Mouse (Mus musculus) c-Kit-positive CD71-positive TER-119-negative erythroid progenitor cells, embryonic 14.5 days (primary cell): ENCODE measurements around the gene Adgrv1.

Experiments
- DNase-seq: peaks from one replicate; pipeline ENCODE4 v3.0.0-alpha.2; 2013; ENCODE audit warnings: low read depth

Gene Adgrv1

GRCm38 (mm10) chr13:81407881-81408460, 225.0 kb downstream of the Adgrv1 start:
- DNase-seq = no peak

GRCm38 (mm10) chr13:81402826-81403225, 230.1 kb downstream of the Adgrv1 start:
- no peak for DNase-seq

GRCm38 (mm10) chr13:81402191-81402590, 230.8 kb downstream of the Adgrv1 start:
- no peak for DNase-seq

GRCm38 (mm10) chr13:81401742-81402141, 231.2 kb downstream of the Adgrv1 start:
- no peak for DNase-seq

- DNase-seq = no peak
Measured at GRCm38 (mm10) chr13:81385597-81386362, 247.2 kb downstream of the Adgrv1 start.

- DNase-seq = no peak
Measured at GRCm38 (mm10) chr13:81381835-81382234, 251.1 kb downstream of the Adgrv1 start.

GRCm38 (mm10) chr13:81370801-81371456, 262.0 kb downstream of the Adgrv1 start:
- no peak for DNase-seq

- no peak for DNase-seq
Measured at GRCm38 (mm10) chr13:81370196-81370595, 262.8 kb downstream of the Adgrv1 start.

GRCm38 (mm10) chr13:81369564-81369963, 263.4 kb downstream of the Adgrv1 start:
- no peak for DNase-seq

- DNase-seq = no peak
Measured at GRCm38 (mm10) chr13:81368987-81369386, 264.0 kb downstream of the Adgrv1 start.

GRCm38 (mm10) chr13:81367681-81368376, 265.1 kb downstream of the Adgrv1 start:
- no peak for DNase-seq

- DNase-seq = no peak
Measured at GRCm38 (mm10) chr13:81360338-81360737, 272.6 kb downstream of the Adgrv1 start.

GRCm38 (mm10) chr13:81358766-81359165, 274.2 kb downstream of the Adgrv1 start:
- DNase-seq = no peak

- no peak for DNase-seq
Measured at GRCm38 (mm10) chr13:81358365-81358764, 274.6 kb downstream of the Adgrv1 start.

- DNase-seq = no peak
Measured at GRCm38 (mm10) chr13:81357215-81357614, 275.7 kb downstream of the Adgrv1 start.

- DNase-seq = no peak
Measured at GRCm38 (mm10) chr13:81354587-81354986, 278.4 kb downstream of the Adgrv1 start.

- no peak for DNase-seq
Measured at GRCm38 (mm10) chr13:81352296-81352695, 280.7 kb downstream of the Adgrv1 start.

GRCm38 (mm10) chr13:81351462-81352155, 281.3 kb downstream of the Adgrv1 start:
- DNase-seq = no peak

GRCm38 (mm10) chr13:81347261-81347980, 285.5 kb downstream of the Adgrv1 start:
- DNase-seq = no peak

- no peak for DNase-seq
Measured at GRCm38 (mm10) chr13:81342987-81343596, 289.9 kb downstream of the Adgrv1 start.

- DNase-seq = no peak
Measured at GRCm38 (mm10) chr13:81335241-81335640, 297.7 kb downstream of the Adgrv1 start.
